Mouse (Mus musculus) layer of hippocampus, adult 18-20 months (tissue): ENCODE data around the gene AC109138.7. TPM values are rescaled to one million over a fixed set of nuclear protein-coding genes. Genes with fewer than 3 reads are reported as not detected.
A peak's percentile ranks its signal among the peaks of the same experiment; 100 is the strongest.

Experiments
- DNase-seq, 2 experiments: peaks; one replicate each; pipeline ENCODE4 v3.0.0; 2022; ENCODE audit warnings: low spot score in 2 of 2
- total RNA-seq, 2 experiments: library from RNA; stranded (reverse); gene quantifications; 2 replicates each; pipeline ENCODE4 v1.2.3; 2021

AC109138.7 gene
- total RNA-seq, 2 experiments from 2014 or later: not detected

GRCm38 (mm10) chr19:4192251-4192985 is 21.7 kb upstream of the AC109138.7 start:
- DNase-seq: no peak

GRCm38 (mm10) chr19:4193129-4193528 is 21.0 kb upstream of the AC109138.7 start:
- no peak for DNase-seq

GRCm38 (mm10) chr19:4194021-4194724 is 20.0 kb upstream of the AC109138.7 start:
- DNase-seq: no peak

- DNase-seq: no peak
These were observed 19.1 kb upstream of the AC109138.7 start for GRCm38 (mm10) chr19:4194776-4195650.

GRCm38 (mm10) chr19:4196048-4196447 is 18.1 kb upstream of the AC109138.7 start:
- DNase-seq: no peak

- no peak for DNase-seq
These were observed 17.6 kb upstream of the AC109138.7 start for GRCm38 (mm10) chr19:4196548-4196947.

GRCm38 (mm10) chr19:4197180-4197579 is 17.0 kb upstream of the AC109138.7 start:
- DNase-seq: no peak

- peak; percentile 91 to 97 for DNase-seq
These were observed 12.8 kb upstream of the AC109138.7 start, which contains the start of gene Rad9a for GRCm38 (mm10) chr19:4201291-4201909. Rad9a (minus strand) TSS chr19:4201662.

- no peak for DNase-seq
These were observed 12.0 kb upstream of the AC109138.7 start for GRCm38 (mm10) chr19:4202149-4202548.

- DNase-seq: no peak
These were observed 11.0 kb upstream of the AC109138.7 start for GRCm38 (mm10) chr19:4203148-4203547.

- DNase-seq: no peak
These were observed 10.4 kb upstream of the AC109138.7 start for GRCm38 (mm10) chr19:4203604-4204326.

GRCm38 (mm10) chr19:4204889-4205288 is 9.3 kb upstream of the AC109138.7 start:
- DNase-seq: no peak

- DNase-seq: peak in 1 of 2 experiments; percentile 68
These were observed 7.2 kb upstream of the AC109138.7 start for GRCm38 (mm10) chr19:4206971-4207370.

- DNase-seq: no peak
These were observed 5.6 kb upstream of the AC109138.7 start for GRCm38 (mm10) chr19:4208563-4208962.

GRCm38 (mm10) chr19:4211891-4212588 is 2.1 kb upstream of the AC109138.7 start:
- no peak for DNase-seq

GRCm38 (mm10) chr19:4213524-4213974 is 608 bp upstream of the AC109138.7 start:
- no peak for DNase-seq

GRCm38 (mm10) chr19:4214771-4215450 is 754 bp downstream of the AC109138.7 start:
- DNase-seq: no peak

- DNase-seq: no peak
These were observed 1.3 kb downstream of the AC109138.7 start for GRCm38 (mm10) chr19:4215451-4215840.

- no peak for DNase-seq
These were observed 2.0 kb downstream of the AC109138.7 start for GRCm38 (mm10) chr19:4216041-4216685.
